Mouse (Mus musculus) liver, postnatal 0 days (tissue): Measurements from ENCODE around the gene Timp2.

ENCODE experiments used
- CTCF ChIP-seq: sonication (generic); IDR thresholded peaks from 2 replicates; pipeline ENCODE4 v1.5.1; 2016; ENCODE audit warnings: antibody characterized with exemption, low read depth
- EP300 ChIP-seq: IDR thresholded peaks from 2 replicates; pipeline ENCODE4 v1.6.1; 2016; ENCODE audit warnings: antibody characterized with exemption, low read depth, mild to moderate bottlenecking

- no peak for TF ChIP-seq CTCF
- peak; percentile 36; the same call in 1 of the 2 replicates for TF ChIP-seq EP300
Observed at GRCm38 (mm10) chr11:118289999-118290889, 65.3 kb downstream of the Timp2 start, which contains the start of gene Usp36.
